Mouse (Mus musculus): ENCODE measurements around the gene A930002H24Rik.

The A930002H24Rik gene

DNA sequence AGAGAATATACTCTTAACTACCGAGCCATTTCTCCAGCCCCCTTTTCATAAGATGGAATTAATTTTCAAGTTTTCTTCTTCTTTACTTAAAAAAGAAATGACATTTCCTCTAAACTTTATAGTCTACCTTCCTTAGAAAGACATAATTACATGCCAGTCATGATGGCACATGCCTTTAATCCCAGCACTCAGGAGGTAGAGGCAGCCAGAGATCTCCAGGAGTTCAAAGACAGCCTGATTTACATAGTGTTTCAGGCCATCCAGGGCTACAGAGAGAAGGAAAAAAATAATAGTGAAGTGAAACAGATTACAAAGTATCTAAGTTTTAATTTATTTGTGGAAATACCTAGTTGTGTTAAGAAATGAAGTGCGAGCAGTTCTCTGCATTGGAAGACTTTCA, 27.4 kb downstream of the A930002H24Rik start:
- CTCF ChIA-PET, result no interaction called here

GRCm38 (mm10) chr17:63831550-63831949, 32.0 kb downstream of the A930002H24Rik start:
- CTCF ChIA-PET, result interaction anchor here (0.7 kb wide), 2 partner anchors 126 to 344 kb away, joined by 4 to 7 read pairs; no protein-coding TSS in a partner anchor

DNA sequence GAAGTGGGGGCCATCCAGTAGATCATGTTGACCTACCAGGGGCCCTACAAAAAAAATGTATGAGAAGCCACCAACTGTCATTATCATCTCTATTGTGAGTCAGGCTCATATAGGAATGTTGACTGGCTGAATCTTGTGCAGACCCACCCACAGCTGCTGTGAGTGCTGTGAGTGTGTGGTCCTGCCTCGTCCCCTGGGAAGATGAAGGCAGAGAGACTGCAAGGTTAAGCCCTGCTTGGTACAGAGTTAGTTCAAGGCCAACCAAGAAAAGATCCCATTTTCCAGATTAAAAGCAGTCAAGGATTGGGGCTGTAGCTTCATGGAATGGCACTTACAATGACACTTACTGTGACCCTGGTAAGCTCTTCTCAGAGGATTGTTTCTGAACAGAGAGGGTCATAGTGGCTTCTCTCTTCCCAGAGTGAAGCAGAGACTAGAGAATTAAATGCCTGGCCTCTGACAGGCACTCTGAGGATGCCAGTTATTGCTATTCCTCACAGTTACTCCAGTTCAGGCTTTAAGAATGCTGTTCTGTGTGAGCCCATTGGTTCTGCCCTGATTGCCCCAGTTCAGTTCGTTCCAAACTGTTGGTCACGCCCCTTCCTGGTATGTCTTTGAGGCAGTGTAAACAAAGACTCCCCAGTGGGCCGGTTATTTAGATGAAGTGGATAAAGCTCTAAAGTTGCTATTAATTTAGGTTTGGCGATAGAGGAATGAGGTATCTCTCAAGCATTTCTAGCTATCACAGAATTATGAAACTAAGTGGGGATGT, 34.8 kb downstream of the A930002H24Rik start:
- CTCF ChIA-PET, result no interaction called here

DNA sequence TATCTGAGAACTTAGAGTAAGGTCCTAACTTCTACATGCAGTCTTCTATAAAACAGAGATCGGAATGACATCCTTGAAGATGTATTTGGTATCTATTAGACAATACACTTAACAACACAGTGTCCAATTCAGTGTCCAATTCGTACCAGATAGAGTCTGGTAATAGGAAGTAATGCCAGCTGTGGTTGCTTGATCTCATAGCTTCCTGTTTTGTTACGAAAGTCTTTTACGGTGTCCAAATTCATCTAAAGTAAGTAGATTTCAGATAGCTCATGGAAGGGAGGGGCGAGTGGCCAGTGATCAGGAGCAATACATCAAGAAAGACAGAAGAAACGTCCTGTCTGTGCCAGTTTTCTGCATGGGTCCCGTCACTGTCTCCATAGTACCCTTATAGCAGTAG, 36.8 kb downstream of the A930002H24Rik start:
- CTCF ChIA-PET, result no interaction called here

DNA sequence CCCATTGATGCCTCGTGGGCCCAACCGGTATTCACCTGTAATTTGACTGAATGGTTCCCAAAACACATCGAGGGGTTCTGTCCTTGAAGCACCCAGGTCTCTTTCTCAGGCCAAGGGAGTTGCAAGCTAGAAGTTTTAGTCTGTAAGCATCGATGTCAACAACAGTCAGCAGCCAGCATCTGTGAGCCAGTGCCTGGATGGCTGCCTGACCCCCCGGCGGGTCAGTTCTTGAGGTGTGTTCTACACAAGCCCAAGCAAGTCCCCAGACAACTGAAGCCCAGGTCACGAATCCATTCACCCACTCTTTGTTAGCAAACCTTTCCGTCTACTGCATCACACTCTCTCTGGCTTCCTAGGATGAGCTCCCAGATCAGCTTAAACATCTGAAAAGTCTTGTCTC, 37.4 kb downstream of the A930002H24Rik start:
- CTCF ChIA-PET, result interaction anchor here (0.7 kb wide), 1 partner anchor 778 kb away, joined by 3 read pairs; no protein-coding TSS in a partner anchor

- CTCF ChIA-PET, result no interaction called here
Observed at GRCm38 (mm10) chr17:63824141-63824540, 39.5 kb downstream of the A930002H24Rik start.

- CTCF ChIA-PET, result no interaction called here
Observed at GRCm38 (mm10) chr17:63818444-63819027, 45.1 kb downstream of the A930002H24Rik start.

- CTCF ChIA-PET, result no interaction called here
Observed at GRCm38 (mm10) chr17:63813552-63813951, 50.0 kb downstream of the A930002H24Rik start.
